Mouse (Mus musculus): ENCODE results near the gene Esrrg.

Esrrg gene

DNA sequence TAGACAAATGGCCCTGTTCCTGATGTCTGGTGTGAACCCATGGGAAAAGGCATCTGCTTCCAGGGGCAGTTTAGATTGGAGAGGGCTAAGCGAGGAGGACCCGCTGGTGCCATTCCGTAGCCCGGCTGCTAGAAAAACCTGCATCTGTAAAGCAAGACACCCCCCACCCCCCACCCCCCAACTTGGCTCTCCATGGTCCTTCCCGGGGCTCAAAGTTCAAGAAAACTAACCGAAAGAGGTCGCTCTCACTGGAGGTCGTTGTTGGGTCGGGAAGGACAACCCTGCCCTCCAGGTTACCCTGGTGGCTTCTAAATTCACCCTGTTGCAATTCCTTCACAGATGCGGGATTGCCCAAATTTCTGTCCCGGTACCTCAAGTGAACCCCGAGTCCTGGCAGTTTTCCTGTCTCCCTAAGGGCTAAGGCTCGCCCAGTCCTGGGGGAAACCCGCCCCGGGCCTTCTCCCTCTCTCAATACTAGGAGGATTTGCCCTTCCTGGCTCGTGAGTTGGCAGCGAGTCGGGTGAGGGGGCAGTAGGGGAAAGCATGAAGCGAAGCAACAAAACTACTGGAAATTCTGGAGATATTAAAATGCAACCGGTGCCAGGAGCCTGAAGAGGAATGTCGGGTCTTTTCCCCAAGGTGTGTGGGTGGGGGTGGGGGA lies at the start of gene Esrrg:
TSS of gene Esrrg (plus strand) at position 531 of the 661 bp plus-strand sequence.
- no peak for DNase-seq

DNA sequence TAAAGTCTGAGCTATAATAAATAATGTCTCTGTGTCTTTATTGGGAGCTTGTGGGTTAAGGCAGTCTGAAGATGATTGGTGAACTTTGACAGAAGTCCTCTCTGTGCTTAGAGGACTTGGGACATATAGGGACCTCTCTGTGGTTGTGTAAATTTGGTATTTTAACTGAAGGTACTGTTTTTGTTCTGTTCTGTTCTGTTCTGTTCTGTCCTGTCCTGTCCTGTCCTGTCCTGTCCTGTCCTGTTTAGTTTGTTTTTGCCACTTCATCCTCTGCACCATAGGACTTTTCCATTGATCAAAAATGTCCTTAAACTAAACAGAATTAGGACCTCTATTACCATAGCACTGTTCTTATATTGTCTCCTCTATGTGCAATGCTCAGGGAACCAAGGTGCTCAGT lies 24.6 kb upstream of the Esrrg start:
- no peak for DNase-seq

DNA sequence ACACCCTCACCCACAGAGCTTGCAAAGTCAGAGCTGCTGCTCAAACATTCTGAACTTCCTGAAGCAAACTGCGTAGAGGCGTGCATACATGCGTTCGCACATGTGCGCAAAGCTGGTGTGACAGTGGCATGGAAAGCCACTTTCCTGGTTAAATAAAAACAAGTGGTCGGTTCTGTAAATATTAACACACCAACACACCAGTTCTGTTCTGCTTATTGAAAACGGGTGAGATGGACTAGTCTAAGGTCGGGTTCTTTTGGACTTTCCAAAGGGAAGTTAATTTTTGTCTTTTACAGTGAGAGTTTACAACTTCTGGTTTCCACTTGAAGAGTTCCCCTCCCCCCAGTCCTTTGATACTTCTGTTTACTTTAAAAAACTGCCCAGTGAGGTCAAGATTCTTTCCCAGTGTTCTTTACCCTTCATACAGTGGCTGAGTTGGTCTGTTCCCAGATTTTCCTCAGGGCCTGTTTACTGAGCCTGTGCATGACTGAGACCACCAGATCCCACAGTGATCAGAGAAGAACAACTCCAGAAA lies 22.0 kb upstream of the Esrrg start:
- DNase-seq: no peak

DNA sequence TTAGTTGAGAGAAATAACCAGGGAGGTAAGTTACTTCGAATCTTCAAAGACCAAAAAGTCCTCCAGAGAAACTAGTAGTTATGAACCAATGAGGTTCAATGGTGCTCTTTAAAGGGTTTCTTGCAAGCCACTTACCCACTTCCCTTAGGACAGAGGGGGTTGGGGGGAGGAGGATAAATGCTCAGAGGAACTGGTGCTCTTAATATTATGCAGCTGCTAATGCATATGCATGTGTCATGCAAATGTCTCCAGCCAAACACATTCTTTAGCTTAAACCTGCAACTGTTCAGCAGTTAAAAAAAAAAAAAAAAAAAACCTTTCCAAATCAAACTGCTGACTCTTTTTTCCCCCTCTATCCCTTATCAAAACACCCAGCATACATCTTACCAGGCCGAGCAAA lies 5.6 kb upstream of the Esrrg start:
- DNase-seq: no peak

DNA sequence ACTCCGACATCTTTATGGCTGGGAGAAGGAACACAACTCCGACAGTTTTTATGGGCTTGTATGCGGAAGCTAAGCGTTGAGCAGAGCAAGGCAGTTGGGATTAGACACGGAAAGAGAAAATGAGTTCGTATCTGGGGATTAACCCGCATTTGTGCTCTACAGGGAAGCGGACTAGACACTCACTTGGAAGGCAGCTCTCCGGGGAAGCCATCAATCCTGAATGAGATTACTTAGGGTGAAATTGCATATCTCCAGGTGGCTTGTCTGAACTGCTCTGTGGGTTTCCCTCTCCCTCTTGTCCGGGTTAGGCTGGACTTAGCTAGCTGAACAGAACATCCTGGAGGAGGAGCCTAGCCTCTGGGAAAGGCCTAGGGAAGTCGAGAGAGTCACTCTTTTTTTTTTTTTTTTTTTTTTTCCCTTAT lies 4.5 kb upstream of the Esrrg start:
- DNase-seq: no peak

DNA sequence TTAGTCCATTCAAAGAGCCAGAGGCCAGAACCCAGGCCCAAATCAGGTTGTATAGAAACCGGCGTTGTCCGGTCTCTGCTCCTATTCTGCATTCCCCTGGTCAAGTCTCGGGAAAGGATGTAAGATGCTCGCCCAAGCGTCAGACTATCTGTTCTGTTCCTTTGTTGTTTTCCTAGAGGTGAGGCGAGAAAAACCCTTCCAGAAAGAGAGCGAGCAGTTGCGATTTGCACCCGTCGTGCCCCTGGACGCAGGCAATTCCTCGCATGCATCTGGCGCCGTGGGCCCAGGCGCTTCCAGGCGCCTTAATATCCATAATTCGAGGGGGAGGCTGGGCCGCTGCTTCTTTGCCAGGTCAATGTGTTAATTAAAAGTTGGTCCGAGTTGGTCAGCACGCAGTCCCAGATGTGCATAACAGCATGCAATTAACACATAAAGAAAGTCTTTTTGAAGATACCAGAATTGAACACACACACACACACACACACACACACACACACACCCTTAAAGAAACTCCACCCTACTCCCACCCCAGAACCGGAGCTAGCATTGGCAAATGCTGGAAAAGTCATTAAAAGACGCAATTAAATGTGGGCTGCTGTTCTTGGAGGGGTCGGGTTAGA lies 3.8 kb upstream of the Esrrg start:
- no peak for DNase-seq

DNA sequence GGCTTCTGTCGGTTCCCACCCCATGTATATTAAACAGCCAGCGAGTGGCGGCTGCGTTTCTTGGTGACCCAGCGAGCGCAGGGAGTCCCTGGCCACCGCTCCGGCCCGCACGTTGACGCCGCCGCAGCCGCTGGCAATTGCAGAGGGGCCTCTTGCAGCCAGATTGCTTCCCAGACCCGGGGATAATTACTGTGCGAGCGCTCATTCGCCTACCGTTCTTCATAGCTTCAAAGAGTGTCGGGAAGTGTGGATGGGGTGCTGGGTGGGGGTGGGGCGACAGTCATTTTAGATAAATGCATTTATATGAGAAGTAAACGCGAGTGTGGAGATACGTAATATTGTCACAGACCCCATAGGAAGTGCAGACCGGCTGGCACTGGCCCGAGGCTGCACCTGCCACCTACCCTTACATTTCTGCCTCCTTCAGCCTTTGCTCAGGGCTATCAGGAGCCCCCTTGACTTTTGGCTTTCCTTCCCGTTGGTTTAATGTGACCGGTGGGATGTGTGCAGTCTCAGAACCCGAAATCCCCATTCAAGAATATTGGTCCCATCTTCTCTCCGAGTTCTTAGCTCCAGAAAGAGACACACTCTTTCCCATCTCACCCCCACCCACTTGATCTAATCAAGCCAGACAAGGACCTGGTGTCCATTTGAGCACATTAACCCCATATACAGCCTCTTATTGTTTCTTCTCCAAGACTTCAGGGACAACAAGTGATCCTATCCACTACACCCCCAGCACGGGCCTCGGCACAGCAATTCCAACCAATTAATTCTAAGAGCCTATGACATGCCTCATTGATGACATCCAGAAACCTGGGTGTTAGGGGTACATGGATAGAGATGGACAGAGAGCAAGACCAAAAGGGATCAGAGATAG lies 3.0 kb upstream of the Esrrg start:
- peak in 1 of 2 experiments; percentile 7 for DNase-seq

DNA sequence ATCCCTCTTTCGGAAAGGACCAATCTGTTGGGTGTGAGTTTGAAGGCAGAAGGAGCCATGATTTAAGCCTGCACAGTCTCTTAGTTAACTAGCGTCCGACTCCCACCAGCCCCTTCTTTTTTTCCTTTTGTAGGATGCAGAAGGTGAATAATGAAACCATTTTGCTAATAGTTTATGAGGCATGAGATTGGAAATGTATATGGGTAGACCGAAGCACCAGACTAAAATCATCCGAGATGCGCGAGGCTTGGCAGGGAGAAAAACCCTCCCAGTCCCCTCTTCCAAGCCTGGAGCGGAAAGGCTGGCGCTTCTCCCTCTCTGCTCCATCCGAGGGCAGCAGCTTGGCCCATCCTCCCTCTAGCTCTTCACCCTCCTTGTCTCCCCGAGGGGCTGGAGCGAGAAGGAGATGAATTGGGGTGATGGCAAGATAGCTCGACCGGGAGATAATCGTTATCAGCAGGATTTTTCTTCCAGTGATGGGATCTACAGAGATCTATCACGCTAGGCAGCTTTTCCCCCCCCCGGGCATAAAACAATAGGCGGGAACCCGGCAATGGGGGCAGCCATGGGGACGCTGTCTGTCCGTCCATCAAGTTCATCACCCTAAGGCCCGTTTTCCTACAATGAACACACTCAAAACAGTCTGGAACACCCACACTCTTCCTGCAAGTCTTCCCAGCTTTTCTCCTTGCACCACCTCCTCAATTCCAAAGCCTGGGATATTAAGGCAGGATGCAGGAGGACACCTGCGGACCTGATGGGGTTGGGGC lies 2.1 kb upstream of the Esrrg start:
- no peak for DNase-seq

DNA sequence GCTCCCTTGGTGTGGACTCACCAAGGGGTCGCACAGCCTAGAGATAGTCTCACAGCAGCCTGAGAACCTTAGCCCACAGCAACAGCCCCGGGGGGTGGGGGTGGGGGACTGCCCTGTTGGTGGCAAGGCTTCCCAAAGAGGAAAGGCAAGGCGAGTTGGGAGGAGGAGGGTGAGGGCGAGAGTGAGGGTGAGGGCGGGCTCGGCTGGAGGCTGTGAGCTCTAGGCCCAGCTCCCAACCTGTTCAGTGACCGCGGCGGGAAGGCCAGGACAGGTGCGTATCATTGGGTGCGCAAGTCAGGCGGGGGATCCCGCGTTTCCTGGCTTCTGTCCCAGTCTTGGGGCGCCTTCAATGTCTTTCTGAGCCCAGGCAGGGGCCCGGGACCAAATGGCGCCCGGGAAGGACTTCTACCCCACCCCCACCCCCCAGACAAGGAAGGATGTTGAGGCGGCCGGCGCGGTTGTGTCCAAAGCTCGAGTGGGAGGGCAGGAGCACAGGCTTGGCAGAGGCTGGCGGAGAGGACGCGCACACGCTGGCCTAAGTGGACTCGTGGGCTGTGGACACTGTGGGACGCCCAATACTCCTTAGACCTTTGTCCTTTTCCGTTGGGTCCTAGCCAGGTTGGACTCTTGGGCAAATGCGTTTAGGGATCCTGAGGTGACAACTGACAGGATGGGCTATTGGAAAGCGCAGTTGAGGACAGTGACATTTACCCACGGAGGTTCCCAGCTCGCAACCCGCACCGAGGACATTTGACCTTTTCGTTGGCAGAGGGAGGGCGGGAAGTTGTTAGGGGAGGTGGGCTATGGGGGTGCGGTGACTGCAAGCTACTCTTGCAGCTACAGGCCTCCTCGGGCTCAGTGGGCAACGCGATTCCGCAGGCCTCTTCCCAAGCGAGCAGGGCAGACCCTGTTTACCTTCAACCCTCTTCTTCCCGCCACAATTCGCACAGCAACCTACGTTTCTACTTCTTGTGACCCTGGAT lies 1.2 kb upstream of the Esrrg start:
- DNase-seq: peak in 1 of 2 experiments; percentile 11

DNA sequence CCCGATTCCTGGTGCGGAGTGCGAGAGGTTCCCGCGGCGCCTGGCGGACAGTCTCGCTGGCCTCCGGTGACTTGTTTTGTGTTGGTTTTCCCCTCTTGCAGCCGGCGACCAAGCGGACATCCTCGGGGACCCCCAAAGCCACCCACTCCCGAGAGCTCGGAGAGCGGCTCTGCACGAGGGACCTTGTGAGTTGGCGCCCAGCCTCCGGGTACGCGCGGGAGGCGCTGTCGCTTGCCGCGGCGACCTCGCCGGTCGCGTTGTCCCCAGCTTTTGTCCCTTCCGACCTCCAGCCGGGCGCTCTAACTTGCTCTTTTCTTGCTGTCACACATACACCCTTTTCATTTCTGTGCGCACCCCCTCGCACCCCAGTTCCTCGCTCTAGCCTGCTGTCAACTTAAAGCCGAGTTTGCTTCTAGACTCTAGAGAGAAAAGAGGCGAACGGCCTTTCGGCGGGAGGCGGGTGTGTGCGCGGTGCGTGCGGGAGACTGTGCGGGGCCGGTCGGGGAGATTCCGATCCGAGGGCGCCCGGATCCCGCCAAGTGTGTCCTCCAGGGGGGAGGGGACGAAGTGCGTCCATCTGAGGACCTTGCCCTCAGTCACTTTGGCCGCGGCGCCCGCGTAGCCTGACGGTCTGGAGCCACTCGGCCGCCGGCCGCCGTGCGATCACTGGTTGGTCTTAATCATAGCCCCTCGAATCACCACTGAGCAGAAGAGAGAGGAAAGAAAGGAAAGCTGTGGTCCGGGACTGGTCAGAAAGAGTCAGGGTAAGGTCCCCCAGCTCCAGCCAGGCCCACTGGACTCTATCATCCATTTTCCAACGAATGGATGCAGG lies 646 bp downstream of the Esrrg start:
- peak; percentile 25 to 26 for DNase-seq

DNA sequence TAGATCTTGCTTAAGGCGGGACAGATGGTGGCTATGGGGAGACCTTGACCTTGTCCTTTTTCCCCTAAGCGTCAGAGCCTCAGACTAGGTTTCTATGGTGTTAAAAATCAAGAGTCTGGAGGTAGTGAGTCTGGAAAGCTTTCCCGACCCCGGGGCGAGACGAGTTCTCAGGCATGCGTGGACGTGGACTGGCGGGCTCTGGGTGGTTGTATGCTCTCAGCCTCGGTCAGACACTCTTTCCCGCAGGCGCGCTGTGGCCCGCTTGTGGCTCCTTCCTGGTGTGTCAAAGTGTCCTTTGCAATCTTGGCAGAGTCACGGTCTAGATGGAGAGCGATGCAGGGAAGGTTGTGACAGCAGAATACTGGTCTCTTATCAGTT lies 1.3 kb downstream of the Esrrg start:
- peak; percentile 14 to 29 for DNase-seq

DNA sequence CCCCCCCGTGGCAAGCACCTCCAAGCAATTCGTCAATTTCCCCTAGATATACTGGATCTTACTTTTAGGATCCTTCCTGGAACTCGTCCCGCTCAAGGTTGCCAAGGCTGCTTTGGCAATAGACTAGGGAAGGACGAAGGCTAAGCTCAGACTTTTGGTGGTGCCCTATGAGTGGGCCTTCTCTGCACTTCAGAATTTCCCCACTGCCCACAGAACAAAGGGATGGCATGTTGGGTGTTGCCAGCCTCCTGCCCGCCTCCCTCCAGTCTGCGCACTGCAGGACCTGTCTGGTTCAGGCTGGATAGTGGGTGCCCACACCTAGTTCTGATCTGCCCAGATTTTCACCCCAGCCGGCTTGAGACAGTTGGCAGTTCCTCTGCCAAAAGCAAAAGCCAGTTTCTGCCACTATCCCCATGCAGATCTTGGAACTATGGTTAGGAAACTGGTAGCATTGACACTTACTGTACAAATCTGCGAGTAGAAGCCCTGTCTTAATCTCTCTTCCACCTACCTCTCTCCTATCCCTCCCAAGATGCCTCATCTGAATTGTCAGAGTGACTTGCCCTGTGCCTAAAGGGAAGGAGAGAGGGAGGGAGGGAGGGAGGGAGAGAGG lies 1.9 kb downstream of the Esrrg start:
- no peak for DNase-seq

DNA sequence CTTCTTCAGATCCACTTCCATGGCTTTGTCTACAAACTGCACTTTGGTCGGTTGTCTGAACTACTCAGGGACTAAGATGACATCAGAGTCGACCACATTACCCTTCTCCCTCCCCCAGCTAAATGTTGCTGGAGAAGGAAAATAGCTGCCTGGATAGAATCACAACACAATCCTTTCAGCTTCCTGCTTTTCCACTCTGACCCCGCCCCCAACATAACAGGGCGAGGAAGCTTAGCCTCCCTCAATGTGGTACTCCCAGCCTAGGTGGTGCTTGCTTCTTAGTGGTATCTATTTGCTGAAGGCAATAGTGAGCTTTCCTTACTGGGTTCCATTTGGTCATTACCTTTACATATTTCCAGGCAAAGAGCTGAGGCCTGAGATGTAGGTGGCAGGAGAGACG lies 3.3 kb downstream of the Esrrg start:
- no peak for DNase-seq

DNA sequence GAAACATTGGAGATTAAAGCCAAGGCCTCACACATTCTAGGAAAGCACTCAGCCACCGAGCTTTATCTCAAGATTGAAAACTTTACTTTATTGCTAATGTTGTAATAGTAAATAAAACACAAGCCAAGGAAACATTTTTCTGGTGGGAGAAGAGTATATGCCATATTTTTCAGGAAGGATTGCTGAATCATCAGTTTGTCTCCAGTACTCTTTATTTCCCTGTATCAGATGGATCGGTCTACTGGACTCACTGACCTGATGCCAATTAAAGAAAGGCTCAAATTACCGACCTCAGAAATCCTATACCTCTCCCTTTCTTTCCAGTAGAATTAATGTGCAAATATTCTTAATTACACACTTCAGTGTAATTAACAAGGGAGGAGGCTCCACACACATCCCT lies 4.7 kb downstream of the Esrrg start:
- DNase-seq: no peak

DNA sequence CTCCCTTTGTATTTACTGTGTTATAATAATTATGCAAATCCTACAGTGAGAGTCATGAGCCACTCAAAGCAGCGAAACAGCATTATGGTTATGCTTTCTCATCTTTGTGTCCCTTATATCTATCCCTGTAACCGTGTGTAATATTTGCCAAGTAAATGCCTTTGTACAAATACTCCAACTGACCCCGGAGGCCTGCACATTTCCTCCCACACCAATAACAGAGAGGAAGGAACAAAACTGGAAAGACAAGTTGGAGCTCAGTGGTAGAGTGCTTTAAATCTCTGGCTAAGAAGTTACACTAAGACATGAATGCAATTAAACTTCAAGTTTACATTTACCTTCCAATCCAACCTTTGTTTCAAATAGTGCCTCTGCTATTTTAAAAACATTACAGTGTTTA lies 15.4 kb downstream of the Esrrg start:
- no peak for DNase-seq

DNA sequence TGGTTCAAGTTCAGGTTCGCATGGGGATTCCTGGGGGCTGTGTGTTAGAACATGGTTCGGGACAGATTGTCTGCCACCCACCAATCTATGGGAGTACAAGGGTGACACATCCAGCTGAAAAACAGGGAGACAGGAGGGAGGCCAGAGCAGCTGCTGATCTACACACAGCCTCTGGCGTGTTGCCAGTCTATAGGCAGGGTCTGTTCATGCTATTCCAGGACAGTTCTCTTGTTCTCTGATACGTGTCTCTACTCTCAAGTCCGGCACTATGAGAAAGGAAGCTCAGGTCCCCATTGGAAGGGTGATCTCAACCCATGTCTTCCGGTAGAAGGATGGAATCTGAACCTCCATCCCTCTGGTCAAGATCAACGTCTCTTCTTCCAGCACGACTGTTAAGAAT lies 21.8 kb downstream of the Esrrg start:
- DNase-seq: no peak

DNA sequence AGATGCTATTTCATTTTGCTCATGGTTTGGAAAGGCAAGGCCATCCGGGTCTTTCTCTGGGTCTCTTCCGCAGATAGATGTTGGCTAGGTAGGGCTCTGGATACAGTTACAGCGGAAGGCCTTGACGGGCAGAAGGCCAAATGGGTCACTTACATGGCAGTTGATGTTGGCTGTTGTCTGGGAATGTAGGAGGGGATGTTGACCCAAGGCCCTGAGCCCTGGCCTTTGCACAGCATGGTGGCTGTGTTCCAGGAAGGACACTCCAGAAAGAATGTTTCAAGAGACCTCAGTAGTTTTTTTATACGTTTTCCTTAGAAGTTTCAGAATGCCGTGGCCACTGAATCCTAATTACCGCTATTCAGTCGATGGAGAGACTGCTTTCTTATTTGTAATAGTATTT lies 22.9 kb downstream of the Esrrg start:
- DNase-seq: no peak

DNA sequence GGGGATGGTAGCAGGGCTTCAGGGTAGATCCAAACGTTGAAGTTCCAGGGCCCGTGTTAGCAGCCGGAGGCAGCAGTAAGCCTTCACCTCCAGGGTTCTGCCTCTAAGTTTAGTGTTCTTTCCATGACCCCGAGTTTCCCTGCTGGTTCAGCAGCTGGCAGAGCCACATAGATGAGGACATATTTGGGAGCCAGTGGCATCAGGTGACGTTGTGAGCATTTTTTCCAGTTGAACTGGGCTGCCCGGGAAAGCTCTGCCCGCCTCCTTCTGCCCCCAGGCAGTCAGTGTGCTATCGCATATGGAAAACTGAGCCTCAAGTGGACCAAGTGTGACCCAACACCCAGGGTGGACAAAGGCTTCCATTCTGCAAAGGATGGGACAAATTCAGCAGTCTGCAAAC lies 36.7 kb downstream of the Esrrg start:
- no peak for DNase-seq

DNA sequence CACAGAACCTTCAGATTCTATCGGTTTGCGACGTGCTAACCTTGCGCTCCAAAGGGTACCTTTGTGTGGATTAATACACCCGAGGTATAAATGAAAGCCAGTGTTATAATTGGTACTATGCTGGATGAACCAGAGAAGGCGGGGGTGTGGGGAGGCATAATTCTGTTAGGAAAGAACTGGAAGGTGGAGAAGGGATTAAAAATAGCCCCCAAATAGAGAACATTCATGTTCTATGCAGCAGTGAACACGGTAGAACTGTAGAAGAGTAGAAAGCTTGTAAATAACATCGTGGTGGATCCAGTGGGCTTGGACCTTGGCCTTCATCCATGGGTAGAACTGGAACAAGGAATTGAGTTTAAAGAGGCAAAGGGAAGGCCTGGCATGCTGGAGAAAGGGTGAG lies 40.0 kb downstream of the Esrrg start:
- no peak for DNase-seq

DNA sequence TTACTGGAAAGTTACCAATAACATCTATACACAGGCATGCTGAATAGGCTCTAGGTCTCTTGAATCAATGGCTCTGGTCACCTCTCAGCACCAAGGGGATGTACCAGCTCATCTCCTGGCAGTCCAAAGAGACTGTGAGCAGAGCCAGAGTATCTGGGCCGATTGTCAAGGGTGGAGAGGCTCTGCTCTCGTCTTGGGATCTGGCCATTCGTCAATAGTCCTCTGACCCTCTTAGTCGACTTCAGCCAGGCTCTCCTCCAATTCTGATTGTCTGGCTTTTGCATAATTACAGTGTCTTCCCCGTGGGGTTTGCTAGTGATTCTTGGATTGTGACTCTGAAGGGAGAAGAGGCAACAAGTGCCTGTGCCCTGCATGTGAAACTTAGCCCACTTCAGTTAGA lies 41.3 kb downstream of the Esrrg start:
- peak in 1 of 2 experiments; percentile 21 for DNase-seq
